Mouse (Mus musculus) lung, adult 2 months (tissue): ENCODE results near the gene Gm4981. TPM values are rescaled to one million over a fixed set of nuclear protein-coding genes. Genes with fewer than 3 reads are reported as not detected.
"Not testable (repeated sequence)": the region's sequence is repeated elsewhere in the genome, so short reads cannot be mapped to it uniquely, and the experiment has no call there.

Experiments used
- DNase-seq: peaks from one replicate; pipeline ENCODE4 v3.0.0; 2022
- H3K4me1 ChIP-seq: fragments of 200-500 bp; 2 replicates; pipeline ENCODE4 v1.6.1; 2011; ENCODE audit warnings: low read length; ENCODE audit not compliant: control insufficient read depth, insufficient read depth
- H3K4me3 ChIP-seq: fragments of 200-500 bp; replicated peaks from 2 replicates; pipeline ENCODE3; 2011; ENCODE audit warnings: low read depth, mild to moderate bottlenecking, control low read depth, low read length; ENCODE audit errors: extremely low read depth
- CTCF ChIP-seq: fragments of 200-500 bp; IDR thresholded peaks from 2 replicates; pipeline ENCODE4 v1.5.1; 2011; ENCODE audit warnings: mild to moderate bottlenecking, low read length, control low read depth; ENCODE audit not compliant: insufficient read depth
- POLR2A ChIP-seq: fragments of 200-500 bp; IDR thresholded peaks from 2 replicates; pipeline ENCODE4 v1.6.1; 2011; ENCODE audit warnings: low read depth, mild to moderate bottlenecking, control low read depth, low read length, borderline replicate concordance; ENCODE audit errors: extremely low read depth
- WGBS: fragments of 180-500 bp; shearing (Covaris S2); methylation state at CpG from one replicate; pipeline ENCODE4 v1.1.7; 2018; 5-methylcytosine and 5-hydroxymethylcytosine counted together
- polyA plus RNA-seq: library from polyadenylated mRNA; depleted of rRNA; stranded (reverse); fragments of >200 nt; gene quantifications from 2 replicates; pipeline ENCODE4 v1.2.3, GENCODE M21; 2012

The Gm4981 gene
- polyA plus RNA-seq, 1 experiment = not detected

- not testable (repeated sequence) for H3K4me3 ChIP-seq, H3K4me1 ChIP-seq
- 82% methylated on average over 5 of the region's 7 CpGs for WGBS
- peak; percentile 32 for DNase-seq
Measured at GRCm38 (mm10) chr10:58231088-58231487, 5.4 kb downstream of the Gm4981 start.

GRCm38 (mm10) chr10:58230021-58230420 is 6.5 kb downstream of the Gm4981 start:
- WGBS = 57% methylated on average over 3 of the region's 3 CpGs
- not testable (repeated sequence) for H3K4me1 ChIP-seq, H3K4me3 ChIP-seq, DNase-seq

- WGBS = 88% methylated on average over 3 of the region's 6 CpGs
- H3K4me1 ChIP-seq, H3K4me3 ChIP-seq: not testable (repeated sequence)
- DNase-seq = peak; percentile 43
Measured at GRCm38 (mm10) chr10:58227798-58228197, 8.7 kb downstream of the Gm4981 start.

GRCm38 (mm10) chr10:58226357-58226756 is 10.1 kb downstream of the Gm4981 start:
- H3K4me3 ChIP-seq, DNase-seq, H3K4me1 ChIP-seq: not testable (repeated sequence)
- WGBS = 79% methylated on average over 4 of the region's 4 CpGs

- H3K4me3 ChIP-seq, H3K4me1 ChIP-seq, DNase-seq: not testable (repeated sequence)
- WGBS = 80% methylated on average over 18 of the region's 18 CpGs
Measured at GRCm38 (mm10) chr10:58224827-58225785, 11.4 kb downstream of the Gm4981 start, which contains the start of gene AW822073. AW822073 (minus strand) TSS chr10:58224930.

GRCm38 (mm10) chr10:58223972-58224805 is 12.3 kb downstream of the Gm4981 start:
- H3K4me3 ChIP-seq, H3K4me1 ChIP-seq: not testable (repeated sequence)
- 85% methylated on average over 31 of the region's 31 CpGs for WGBS
- DNase-seq = peak; percentile 59

GRCm38 (mm10) chr10:58223161-58223560 is 13.3 kb downstream of the Gm4981 start:
- DNase-seq, H3K4me3 ChIP-seq, H3K4me1 ChIP-seq: not testable (repeated sequence)
- WGBS = 89% methylated on average over 4 of the region's 6 CpGs

- WGBS = 92% methylated on average over 2 of the region's 2 CpGs
- not testable (repeated sequence) for H3K4me1 ChIP-seq, DNase-seq, H3K4me3 ChIP-seq
Measured at GRCm38 (mm10) chr10:58221571-58221970, 14.9 kb downstream of the Gm4981 start.

GRCm38 (mm10) chr10:58220726-58221125 is 15.8 kb downstream of the Gm4981 start:
- WGBS = 76% methylated on average over 6 of the region's 6 CpGs

GRCm38 (mm10) chr10:58217366-58217765 is 19.1 kb downstream of the Gm4981 start:
- WGBS = 79% methylated on average over 3 of the region's 3 CpGs
- no peak for TF ChIP-seq CTCF
- no peak for TF ChIP-seq POLR2A
- no peak for DNase-seq
- Histone ChIP-seq H3K4me3 (no peak overlapping the region), H3K4me1 (no peaks in the 10 kb centered on the region)

More at GRCm38 (mm10) chr10:58220726-58221125, 15.8 kb downstream of the Gm4981 start:
- no peak for TF ChIP-seq CTCF
- TF ChIP-seq POLR2A = no peak
- DNase-seq = no peak
- Histone ChIP-seq H3K4me3 (no peak overlapping the region), H3K4me1 (no peaks in the 10 kb centered on the region)
